Mouse (Mus musculus): ENCODE data around the gene Fbxl14.

The Fbxl14 gene

GRCm38 (mm10) chr6:119492630-119493014 lies 13.2 kb downstream of the Fbxl14 start:
- DNase-seq (ENCODE audit: low read depth, low spot score): no peak

DNA sequence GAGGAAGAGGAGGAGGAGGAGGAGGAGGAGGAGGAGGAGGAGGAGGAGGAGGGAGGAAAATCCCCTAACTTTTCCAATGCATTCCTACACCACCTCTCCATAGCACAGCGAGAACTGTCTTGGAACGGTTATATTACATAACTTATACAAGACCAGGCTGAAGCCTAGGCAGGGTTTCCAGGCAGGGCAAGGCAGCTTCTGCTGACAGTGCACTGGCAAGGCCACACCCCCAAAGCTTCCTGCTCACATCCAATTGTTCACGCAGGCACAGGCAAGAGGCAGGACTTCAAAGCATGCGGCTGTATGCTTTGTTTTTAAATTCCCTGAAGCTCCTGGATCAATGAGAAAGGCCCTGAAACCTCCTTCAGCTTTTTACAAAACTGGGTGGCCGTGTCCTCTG lies 19.8 kb downstream of the Fbxl14 start:
- peak; percentile 83 for DNase-seq (ENCODE audit: low read depth, low spot score)

DNA sequence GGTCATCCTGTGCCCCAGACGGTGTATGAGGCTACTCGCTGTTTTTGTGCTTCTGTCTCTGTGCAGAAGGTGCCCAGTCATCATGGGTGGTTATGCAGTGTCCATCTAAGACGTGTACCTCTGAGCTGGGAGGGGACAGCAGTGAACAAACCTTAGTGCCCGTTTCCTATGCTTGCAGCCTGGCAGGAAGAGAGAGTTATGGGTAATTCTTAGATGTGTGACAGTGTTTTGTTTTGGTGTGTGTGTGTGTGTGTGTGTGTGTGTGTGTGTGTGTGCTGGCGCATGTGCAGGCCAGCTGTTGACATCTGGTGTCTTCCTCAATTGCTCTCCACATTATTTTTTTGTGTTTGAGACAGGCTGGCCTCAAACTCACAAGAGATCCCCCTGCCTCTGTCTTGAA lies 20.6 kb downstream of the Fbxl14 start:
- peak; percentile 70 for DNase-seq (ENCODE audit: low read depth, low spot score)

- DNase-seq (ENCODE audit: low read depth, low spot score): peak; percentile 70
These were observed 22.6 kb downstream of the Fbxl14 start for GRCm38 (mm10) chr6:119502031-119502430.

DNA sequence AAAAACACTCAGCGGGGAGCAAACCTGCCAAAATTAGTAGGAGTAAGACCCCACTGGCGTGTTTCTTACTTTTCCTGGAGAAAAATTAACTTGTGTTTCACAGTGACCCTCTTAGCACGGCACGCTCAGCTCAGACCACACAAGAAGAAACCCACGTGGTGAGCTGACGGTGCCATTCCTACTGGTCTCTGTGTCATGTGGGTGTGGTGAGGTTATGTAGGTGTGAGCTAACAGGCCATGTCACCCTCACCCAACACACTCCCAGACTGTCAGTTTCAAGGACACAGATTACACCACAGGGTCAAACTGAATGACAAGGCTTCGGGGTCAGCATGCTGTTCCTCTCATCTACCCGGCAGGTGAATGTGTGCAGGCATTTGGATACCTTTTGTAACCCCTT lies 25.3 kb downstream of the Fbxl14 start:
- DNase-seq (ENCODE audit: low read depth, low spot score): no peak

DNA sequence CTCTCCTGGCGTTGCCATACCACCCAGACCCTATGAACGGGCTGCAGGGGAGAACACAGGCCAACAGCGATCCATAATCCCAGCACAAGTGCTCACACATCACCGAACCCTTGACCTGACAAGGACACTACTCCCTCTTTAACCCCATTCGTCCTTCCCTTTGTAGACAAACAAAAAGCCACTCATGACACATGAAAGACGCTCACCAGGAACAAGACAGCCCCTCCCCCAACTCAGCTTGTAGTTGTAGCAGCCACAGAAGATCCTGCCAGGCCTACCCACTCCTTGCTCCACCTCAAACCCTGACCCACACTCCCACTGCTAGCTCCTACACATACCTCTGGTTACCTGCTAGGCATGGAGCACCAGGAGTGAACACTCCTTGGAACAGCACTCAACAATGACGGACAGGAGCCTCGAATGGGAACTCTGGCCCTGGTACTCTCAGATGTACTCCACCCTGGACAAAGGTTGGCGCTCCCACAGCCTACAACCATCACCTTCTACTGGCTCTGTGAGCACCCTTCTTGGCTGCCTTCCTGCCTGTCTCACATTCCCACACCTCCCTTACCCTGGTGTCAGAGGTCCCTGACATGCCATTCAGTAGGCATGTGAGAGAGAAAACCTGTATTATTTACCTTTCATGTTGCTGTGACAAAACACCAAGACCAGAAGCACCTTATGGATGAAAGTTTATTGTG lies 26.2 kb downstream of the Fbxl14 start:
- peak; percentile 21 for DNase-seq (ENCODE audit: low read depth, low spot score)

DNA sequence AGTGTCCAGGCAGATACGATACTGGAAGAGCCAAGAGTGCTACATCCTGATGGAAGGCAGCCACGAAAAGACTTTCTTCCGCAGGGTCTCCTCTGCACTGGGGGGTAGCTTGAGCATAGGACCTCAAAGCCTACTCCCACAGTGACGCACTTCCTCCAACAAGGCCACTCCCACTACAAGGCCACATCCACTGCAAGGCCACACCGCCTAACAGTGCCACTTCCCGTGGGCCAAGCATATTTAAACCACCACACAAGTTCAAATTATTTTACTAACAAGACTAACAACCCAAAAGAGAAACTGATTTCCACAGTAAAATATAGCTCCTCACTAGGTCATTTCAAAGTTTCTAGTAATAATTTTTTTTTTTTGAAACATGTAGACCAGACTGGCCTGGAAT lies 28.8 kb downstream of the Fbxl14 start:
- DNase-seq (ENCODE audit: low read depth, low spot score): peak; percentile 33

DNA sequence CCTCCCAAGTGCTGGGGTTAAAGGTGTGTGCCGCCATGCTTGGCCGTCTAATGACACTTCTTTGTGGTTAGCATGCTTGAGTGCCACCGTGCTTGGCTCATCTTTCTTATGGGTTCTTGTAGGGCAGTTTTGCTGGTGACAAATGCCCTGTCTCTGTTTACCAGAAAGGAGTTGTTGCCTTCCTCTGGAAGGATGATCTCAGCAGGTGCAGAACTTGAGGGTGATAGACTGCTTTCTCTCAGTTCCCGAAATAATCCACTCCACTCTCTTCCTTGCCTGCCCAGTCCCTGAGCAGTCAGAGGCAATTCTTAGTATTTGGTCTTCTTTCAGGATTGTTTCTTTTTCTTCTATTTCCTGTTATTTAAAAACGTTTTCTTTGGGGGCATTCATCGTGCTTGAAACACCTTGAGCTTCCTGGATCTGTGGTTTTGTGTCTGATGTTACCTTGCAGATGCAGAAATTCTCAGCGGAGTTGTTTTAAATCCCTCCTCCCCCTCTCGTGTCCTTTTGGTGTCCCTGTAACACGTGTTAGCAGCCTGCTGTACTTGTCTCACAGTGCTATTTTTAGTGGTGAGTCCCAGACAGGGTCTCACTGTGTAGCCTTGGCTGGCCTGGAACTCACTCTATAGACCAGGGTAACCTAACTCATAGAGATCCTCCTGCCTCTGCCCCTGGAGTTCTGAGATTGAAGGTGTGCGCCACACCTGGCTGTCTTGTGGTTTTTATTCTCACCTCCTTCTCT lies 29.3 kb downstream of the Fbxl14 start:
- DNase-seq (ENCODE audit: low read depth, low spot score): peak; percentile 62

DNA sequence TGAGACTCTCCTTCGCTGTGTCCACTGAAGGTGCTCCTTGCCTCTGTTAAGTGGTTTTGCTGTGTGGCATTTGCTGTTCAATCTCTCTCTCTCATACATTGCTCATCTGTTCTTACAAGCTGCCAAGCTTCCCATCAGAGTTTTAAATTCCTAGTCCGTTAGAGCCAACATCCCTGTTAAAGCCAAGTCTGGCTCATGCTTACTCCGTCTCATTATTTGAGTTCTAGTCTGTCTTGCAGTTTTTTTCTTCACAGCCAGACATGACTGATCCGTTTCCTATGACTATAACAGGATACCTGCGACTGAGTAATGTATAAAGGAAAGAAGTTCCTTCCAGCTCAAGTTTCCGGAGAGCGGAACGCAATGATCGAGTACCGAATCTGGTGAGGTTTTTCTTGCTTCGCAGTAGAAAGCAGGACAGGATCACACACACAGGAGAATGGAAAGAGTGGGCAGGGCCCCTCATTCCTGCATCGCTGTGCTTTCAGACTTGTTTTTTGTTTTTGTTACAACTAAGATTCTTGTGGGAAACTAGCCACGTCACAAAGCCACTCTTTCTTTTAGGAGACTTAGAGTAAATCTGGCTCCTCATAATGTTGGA lies 30.1 kb downstream of the Fbxl14 start:
- no peak for DNase-seq (ENCODE audit: low read depth, low spot score)

GRCm38 (mm10) chr6:119512701-119513100 lies 33.2 kb downstream of the Fbxl14 start:
- no peak for DNase-seq (ENCODE audit: low read depth, low spot score)

GRCm38 (mm10) chr6:119513452-119513851 lies 34.0 kb downstream of the Fbxl14 start:
- DNase-seq (ENCODE audit: low read depth, low spot score): no peak

DNA sequence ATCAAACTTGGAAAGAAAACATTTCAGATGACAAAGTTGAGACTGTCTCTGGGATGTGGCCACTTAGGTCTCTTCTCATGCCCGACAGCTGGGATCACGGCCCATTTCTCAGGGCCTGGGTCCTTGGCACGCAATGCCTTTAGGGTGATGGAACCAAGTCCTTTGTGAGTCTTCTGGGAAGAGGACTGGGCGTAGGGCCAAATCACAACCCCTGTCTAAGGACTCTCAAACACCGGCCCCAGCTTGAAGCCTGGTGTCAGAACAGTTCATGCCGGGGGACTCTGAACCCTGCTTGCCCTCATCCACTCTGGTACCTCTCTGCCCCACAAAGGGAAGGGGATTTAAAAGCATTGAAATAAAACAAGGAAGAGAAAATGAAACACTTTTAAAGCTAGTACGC lies 34.6 kb downstream of the Fbxl14 start:
- no peak for DNase-seq (ENCODE audit: low read depth, low spot score)

DNA sequence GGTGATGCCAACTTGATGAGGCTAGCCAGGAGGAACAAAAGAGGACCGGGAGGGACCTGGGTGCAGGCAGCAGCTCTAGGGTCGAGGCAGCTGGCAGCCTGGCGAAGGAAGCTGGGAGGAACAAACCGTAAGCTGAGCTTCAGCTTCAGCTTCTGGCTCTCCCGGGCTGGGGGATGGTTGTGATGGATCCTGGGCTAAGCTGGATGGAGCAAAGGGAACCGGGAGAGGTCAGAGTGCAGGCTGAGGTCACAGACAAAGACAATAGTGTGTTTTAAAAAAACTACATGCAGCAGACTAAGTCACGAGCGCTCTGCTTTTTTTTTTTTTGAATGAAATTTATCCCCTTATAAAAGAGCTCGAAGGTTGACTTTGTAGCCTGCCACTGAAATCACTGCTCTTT lies 41.3 kb downstream of the Fbxl14 start:
- DNase-seq (ENCODE audit: low read depth, low spot score): no peak

- peak; percentile 46 for DNase-seq (ENCODE audit: low read depth, low spot score)
These were observed 42.0 kb downstream of the Fbxl14 start for GRCm38 (mm10) chr6:119521482-119521900.

GRCm38 (mm10) chr6:119521931-119522391 lies 42.5 kb downstream of the Fbxl14 start:
- peak; percentile 32 for DNase-seq (ENCODE audit: low read depth, low spot score)

GRCm38 (mm10) chr6:119526498-119526897 lies 47.0 kb downstream of the Fbxl14 start:
- DNase-seq (ENCODE audit: low read depth, low spot score): no peak

DNA sequence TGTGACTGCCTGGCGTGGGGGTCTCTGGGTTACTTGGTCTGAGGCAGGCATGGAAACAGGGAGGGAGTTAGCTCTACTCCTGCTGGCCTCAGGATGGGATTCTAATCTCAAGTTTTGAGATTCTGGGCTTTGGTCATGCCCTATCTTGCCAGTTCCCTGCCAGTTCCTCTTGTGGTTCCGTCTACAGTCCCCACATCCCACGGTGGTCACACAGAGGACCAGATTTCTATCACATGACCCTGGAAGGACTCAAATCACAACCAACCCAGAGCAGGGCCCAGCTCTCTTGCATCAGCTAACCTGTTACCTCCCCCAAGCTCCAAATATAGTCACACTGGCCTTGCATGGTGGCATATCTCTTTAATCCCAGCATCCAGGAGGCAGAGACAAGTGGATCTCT lies 50.2 kb downstream of the Fbxl14 start:
- DNase-seq (ENCODE audit: low read depth, low spot score): no peak
